Mouse (Mus musculus) layer of hippocampus, adult 9-10 months (tissue): ENCODE data around the gene Ifi205.
"Not testable (repeated sequence)": the region's sequence is repeated elsewhere in the genome, so short reads cannot be mapped to it uniquely, and the experiment has no call there.

Experiments
- DNase-seq: peaks from one replicate; pipeline ENCODE4 v3.0.0; 2022; ENCODE audit warnings: low spot score

The Ifi205 gene

DNA sequence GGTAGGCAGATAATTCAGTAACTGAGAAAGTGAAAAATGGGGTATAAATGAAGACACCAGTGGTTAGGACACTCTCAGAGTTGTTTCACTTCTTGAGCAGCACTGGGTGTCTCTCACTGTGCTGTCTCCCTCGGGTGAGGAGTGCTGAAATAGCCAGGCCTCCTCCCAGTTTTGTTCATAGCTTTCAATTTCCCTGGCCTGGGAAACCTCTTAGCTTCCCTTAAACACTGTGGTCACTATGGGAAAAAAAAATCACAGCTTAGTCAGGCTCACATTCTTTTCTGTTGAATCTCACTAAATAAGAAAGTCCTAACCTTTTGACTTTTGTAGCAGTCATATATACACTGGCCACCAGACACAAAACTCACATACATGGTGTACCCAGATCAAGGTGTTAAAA lies at the start of gene Ifi205:
TSS of gene Ifi205 (minus strand) at position 113 of the 400 bp plus-strand sequence.
- DNase-seq = no peak

DNA sequence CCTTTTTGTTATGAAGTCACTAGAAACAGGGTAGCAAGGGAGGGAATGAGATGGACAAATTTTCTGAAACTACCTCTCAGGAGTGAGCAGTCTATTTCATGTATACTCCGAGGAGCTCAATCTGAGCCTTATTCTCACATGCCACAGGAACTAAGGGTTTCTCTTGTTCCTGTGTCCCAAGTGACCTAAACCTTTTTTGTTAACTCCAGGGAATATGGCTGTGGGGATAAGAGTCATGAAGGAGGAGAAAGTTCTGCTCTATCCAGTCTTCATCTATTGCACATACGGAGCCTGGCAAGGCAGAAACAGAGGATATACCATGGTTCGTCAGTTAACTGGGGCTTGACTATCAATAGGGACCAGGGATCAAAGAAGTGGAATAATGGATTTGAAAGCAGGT lies 34.7 kb upstream of the Ifi205 start, which contains the start of gene Olfr430:
TSS of gene Olfr430 (plus strand) at position 301 of the 400 bp plus-strand sequence.
- DNase-seq = no peak

DNA sequence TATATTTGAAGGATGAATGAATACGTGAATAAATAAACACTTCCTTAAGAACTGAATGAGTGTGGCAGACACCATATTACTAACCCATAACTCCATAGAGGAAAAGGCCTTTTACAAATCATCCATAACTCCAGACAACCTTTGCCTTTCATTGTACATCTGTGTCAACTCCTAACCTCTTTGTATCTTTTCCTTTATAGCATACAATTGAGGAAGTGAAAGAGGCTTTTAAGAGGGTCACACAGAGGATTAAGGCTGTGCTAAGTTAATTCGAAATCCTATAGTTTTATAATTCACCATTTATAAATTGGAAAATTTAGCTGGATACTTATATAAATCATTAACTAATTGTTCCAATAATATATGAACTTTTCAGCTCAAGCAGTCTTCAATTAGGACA lies 23.6 kb upstream of the Ifi205 start:
- no peak for DNase-seq

DNA sequence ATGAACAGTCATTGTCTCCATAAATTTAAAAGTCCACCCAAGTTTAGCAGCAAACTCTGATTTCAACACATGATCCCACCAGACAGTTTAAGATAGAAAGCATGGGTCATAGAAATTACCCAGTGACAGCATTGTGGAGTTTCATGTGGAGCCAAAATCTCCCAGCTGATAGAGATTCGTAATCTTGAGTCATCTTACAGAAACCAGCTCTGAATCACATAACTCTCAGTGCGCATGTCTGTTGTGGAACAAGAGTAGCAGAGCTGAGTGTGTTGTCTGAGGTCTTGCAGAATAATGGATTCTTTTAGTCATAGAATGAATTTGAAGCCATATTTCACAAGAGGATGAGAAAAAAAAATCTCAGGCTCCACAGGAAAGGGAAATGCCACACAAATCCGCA lies 21.4 kb upstream of the Ifi205 start:
- no peak for DNase-seq

DNA sequence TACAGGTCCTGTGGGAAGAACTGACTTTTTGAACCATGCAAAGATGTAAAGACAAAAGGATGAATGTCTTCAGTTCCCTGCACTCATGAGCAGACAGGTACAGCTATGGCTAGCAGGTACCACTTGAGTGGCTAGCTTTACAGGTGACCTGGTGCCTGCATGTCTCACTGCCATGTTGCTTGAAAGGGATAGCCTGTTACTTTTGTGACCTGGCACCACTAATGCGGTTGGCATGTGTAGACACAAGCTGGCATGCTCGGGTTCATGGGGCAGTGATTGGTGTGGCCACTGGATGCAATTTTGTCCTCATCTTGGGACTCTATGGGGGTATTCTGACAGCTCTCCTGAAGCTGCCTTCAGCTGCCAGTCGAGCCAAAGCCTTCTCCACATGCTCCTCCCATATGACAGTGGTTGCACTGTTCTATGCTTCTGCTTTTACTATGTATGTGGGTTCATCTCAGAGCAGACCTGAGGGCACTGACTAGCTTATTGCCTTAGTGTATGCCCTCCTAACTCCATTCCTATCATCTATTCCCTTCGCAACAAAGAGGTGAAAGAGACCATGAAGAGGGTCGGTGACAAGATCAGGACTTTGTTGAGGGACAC lies 20.4 kb upstream of the Ifi205 start:
- no peak for DNase-seq

DNA sequence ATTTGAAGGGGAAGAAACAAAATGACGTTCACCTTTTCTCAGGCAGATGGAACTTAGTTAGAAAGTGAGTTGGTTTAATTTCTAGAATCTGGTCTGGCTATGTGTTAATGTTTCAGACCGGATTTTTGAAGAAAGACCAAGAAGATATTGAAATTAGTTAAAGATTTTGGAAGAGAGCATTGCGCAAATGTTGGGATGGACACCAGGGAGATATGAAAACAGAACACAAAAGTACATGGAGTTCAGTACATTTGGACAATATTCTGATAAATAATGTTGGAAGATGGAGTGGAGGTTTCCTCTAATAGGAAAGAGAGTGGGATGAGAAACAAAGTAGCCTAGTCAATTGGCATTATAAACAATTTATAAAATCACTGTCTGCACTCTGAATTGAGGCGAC lies 19.9 kb upstream of the Ifi205 start:
- DNase-seq = no peak

DNA sequence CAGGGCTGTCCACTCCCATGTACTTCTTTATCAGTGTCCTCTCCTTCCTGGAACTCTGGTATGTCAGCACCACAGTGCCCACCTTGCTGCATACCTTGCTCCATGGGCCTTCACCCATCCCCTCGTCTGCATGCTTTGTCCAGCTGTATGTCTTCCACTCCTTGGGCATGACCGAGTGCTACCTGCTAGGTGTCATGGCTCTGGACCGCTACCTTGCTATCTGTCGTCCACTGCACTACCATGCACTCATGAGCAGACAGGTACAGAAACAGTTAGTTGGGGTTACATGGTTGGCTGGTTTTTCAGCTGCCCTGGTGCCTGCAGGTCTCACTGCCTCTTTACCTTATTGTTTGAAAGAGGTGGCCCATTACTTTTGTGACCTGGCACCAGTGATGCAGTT lies 18.9 kb upstream of the Ifi205 start:
- no peak for DNase-seq

DNA sequence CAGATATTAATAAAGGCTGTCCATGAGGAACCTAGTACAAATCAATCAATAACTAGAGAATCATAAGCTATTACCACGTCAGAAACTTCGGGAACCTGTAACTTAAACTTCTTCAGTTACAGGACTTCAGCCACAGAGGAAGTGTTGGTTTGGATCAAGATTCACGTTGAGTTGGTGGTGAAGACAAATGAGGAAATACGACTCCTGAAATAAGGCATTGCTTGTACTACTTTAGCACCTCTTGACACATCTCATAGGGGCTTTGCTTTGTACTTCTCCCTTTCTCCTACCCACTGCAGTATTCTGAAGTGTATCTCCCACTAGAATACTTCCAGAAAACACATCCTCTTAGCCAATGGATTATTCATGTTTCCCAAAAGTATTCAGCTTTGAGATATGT lies 17.7 kb upstream of the Ifi205 start:
- not testable (repeated sequence) for DNase-seq

DNA sequence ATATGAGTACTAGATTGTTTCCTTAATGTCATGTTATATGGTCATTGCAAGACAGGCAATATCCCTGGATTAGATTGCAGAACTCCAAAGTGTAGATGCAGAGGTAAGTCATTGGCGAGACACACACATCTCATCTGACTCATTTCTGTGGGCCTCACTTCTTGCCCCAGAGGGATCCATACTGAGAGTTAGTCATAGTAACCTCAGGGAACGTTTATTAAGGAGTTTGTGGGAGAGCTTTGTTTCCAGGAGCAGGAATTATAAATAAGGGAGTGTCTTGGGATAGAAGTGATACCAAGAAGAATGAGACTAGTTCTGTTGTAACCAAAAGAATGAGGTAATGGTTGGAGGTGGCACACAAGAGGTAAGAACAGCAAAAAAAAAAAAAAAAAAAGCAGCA lies 17.3 kb upstream of the Ifi205 start, which contains the start of gene Olfr432:
TSS of gene Olfr432 (plus strand) at position 313 of the 400 bp plus-strand sequence.
- no peak for DNase-seq

DNA sequence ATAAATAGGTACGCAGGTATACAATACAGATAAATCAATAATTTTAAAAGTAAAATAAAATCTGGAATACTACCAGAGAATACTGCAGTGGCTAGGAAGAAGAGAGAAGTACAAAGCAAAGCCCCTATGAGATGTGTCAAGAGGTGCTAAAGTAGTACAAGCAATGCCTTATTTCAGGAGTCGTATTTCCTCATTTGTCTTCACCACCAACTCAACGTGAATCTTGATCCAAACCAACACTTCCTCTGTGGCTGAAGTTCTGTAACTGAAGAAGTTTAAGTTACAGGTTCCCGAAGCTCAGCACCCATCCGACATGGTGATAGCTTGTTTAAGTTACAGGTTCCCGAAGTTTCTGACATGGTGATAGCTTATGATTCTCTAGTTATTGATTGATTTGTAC lies 16.6 kb upstream of the Ifi205 start:
- not testable (repeated sequence) for DNase-seq

DNA sequence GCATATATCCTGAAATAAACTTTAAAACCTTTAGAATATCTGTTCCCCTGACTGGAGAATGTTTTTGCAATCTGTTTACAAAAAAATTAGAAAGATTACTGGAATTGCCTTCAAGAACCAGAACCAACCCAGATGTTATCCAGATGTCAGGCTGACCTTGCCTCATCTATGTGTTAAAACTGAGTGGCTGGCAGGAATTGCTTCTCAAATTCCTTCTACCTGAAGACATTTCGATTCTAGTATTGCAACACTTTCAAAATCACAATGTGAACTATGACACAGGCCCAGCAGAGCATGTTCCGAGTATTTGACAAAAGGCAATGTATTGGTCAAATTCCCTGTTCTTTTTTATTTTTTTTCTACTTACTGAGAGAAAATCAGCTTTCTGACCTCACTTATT lies 12.8 kb upstream of the Ifi205 start:
- DNase-seq = no peak

DNA sequence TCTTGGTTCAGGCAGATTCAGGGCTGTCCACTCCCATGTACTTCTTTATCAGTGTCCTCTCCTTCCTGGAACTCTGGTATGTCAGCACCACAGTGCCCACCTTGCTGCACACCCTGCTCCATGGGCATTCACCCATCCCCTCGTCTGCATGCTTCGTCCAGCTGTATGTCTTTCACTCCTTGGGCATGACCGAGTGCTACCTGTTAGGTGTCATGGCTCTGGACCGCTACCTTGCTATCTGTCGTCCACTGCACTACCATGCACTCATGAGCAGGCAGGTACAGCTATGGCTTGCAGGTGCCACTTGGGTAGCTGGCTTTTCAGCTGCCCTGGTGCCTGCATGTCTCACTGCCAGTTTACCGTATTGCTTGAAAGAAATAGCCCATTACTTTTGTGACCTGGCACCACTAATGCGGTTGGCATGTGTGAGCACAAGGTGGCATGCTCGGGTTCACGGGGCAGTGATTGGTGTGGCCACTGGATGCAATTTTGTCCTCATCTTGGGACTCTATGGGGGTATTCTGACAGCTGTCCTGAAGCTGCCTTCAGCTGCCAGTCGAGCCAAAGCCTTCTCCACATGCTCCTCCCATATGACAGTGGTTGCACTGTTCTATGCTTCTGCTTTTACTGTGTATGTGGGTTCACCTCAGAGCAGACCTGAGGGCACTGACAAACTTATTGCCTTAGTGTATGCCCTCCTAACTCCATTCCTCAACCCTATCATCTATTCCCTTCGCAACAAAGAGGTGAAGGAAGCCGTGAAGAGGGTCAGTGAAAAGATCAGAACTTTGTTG lies 10.7 kb upstream of the Ifi205 start:
- DNase-seq = not testable (repeated sequence)

DNA sequence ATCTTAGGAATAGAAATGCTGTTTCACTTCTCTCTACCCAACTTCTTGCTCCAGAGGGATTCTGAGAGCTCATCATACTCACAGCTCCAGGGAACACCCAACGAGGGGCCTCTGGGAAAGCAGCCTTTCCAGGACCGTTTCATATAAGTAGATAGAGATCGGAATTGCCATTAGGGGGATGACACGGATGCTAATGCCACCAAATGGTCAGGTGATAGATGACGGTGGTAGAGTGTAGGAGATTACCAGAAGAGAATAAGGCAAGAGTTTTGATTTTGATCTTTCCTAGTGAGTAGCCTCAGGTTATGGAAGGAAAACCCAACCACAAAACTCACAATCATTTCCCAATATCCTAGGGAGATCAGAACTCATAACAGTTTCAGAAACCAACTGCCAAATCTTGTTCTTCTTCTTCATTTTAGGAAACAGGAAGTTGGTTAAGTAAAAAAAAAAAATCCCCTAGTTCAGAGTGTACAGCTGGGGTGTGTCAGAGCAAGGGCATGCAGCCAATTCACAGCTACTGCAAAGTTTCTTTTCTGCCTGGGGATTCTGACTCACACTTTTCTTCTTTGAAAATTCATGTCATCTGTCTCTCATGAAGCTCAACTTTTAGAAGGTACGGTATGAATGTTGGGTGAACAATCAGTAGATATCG lies 9.0 kb upstream of the Ifi205 start, which contains the start of gene Olfr433:
TSS of gene Olfr433 (plus strand) at position 183 of the 655 bp plus-strand sequence.
- DNase-seq = no peak

DNA sequence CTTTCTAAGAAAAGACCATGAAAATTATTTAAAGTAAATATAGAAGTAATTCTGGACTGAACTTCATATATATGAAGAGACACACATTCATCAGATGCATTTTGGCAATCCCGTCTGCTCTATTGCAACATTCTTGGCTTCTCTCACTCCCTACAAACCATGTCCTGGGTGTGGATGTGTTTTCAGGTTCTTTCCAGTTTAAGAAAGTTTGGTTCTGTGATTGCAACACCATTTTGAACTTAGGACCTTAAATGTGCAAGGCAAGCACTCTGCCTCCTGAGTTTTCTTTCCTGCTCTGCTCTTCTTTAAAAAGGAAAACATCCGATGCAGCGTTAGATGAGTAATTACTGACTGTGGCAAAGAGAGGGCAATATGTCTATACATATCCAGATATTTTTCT lies 6.9 kb upstream of the Ifi205 start:
- no peak for DNase-seq

DNA sequence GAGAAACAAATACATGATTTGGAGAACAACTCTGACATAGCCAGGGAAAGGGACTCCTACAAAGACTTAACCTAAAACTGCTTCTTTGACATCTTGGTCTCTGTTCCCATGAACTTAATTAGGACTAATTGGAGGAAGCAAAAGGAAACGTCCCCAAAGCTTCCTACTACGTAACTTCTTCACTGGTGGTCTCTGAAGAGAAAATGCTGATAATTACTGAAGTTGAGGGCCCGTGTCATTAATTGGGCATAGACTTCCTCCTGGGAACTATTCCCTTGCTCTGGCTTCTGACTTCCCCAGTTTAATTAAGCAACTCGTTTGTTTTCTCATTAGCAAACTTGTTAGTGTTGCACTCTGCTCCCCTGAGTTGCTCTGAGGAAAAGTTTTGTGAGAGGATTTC lies 4.2 kb upstream of the Ifi205 start:
- DNase-seq = no peak

DNA sequence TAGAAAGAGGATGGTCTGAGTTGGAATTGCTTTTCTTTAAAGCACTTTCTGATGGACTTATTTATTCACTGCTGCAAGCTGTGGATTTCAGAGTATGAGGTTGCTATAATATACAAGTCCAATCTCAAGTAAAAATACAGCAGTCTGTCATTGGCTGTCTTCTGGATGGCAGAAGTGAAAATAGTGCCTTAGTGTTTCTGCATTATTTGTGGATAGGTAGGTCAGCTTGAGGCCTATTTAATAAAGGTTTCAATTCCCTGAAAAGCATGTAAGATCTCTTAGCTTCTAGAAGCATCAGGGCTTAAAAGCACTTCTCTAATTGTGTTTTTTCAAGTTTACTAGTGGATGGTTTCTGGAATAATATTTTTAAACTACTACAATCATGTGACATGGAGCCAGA lies 24.6 kb downstream of the Ifi205 start:
- DNase-seq = not testable (repeated sequence)

DNA sequence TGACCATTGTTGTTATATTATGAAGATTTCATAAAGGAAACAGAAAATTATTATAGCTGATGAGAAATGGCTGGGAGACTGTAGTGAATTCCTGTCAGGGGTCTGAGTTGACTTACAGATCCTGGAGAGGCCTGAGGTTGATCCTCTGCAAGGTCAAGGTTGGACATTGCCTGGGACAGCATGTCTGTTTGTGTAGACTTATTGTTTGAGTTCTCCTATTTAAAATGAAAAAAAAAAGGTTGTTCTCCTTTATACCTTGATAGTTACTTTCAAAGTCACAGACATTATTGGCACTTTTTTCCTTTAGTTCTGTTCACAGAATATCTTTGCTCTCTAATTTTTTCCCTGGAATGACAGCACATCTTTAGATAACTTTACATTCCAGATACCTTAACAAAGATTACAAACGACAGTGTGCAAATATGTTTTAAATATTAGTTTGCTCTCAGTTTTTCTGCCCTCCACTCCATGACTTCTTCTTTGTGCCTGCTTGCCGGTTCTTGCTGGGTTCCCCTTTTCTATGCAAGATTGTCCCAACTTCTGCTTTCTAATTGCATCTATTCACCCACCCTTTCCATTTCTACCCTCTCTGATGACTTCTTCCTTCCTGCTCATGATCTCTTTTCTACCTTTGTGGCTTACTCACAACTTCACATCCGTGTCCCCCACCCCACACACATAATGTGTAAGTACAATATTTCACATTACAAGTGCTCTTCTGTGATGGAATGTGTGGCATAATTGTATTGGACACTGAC lies 27.1 kb downstream of the Ifi205 start:
- DNase-seq = not testable (repeated sequence)

DNA sequence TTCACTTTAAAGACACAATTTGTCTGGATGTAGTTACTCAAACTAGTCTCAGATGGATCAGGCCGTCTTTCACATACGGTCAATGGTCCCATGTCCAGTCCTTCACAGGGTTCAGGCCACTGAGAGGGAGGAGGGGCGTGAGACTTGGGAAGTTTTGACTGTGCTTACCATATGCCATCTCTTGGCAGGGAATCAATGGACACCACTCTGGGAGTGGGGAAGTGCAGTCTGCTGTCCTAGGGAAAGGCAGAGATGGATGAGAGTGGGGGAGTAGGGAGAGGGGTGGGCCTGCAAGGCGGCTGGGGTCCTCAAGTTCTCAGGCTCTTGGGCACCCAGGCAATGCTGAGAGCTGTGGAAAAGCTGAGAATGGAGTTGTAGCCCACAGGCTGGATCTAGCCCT lies 36.6 kb downstream of the Ifi205 start:
- DNase-seq = no peak

DNA sequence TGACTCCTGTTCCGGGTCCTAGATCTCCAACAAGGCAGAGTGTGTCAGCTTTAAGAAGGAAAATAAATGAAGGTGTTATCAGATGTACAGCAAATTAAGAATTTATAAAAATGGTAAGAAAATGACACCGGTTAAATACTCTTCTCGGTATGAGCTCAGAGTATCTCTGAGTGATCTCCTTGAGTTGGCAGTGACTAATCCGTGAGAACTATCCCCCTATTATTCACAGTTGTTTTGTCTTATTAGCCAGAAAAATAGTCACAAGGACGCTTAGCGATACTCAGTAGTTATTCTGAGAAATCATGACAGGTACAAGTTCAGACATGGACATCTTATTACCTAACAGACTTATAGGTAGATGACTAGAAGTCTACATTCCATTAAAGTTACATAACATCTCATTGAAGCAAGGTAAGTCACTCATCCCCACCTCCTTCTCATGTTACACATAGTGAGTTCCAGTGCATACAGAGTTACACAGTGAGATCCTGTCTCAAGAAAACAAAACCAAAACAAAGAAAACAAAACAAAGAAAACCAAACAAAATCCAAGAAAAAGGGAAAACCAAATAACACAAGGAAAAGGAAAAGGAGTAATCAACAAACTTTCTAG lies 48.8 kb downstream of the Ifi205 start, which contains the start of gene Ifi202b:
TSS of gene Ifi202b (minus strand) at position 51 of the 612 bp plus-strand sequence.
- not testable (repeated sequence) for DNase-seq

DNA sequence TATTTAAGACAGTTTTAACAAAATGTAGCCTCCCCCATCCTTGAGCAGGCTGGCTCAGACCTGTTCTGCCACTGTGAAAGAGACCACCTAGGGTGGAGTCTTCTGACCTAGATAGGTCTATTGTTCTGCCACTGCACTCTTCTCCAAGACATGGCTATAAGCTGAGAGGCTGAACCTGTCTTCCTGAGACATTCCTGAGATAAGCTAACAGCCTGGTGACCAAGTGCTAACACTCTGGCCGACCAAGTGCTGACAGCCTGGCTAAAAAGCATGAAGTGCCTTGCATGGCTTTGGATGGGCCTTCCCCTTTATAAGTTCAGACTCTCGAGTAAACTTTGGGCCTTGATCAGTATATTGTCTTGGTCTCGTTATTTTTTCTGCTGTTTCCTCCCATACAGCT lies 50.6 kb downstream of the Ifi205 start:
- not testable (repeated sequence) for DNase-seq

DNA sequence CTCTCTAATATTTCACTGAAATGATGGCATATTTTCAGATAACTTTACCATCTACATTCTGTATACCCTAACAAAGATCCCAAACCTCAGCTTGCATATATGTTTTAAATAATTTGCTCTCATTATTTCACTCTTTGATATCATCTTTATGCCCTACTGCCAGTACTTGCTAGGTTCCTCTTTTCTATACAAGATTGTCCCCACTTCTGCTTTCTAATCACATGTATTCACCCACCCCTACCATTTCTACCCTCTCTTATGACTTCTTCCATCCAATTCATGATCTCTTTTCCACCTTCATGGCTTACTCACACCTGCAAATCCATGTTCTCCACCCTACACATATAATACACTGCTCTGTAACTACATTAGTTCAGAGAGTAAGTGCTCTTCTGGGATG lies 54.0 kb downstream of the Ifi205 start:
- DNase-seq = no peak

DNA sequence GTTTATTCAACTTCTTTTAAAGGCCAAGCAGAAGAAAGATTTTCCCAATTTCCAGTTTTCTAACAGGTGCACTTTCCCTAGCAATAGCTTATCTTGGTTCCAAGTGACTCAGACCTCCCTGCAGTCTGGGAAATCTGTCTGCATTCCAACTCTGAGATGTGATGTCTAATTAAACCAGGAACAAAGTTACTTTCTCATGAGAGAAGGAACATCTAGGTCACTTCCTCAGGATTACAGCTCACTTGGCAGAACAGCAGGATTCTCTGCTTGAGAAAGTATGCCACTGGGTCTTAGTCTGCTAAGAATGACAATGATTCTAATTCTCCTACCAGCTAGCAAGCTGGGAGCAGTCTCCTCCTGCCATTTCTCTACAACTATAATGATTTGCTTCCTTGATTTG lies 58.5 kb downstream of the Ifi205 start:
- DNase-seq = no peak
